Mouse (Mus musculus): ENCODE results near the gene Cdh4.

Cdh4 gene

DNA sequence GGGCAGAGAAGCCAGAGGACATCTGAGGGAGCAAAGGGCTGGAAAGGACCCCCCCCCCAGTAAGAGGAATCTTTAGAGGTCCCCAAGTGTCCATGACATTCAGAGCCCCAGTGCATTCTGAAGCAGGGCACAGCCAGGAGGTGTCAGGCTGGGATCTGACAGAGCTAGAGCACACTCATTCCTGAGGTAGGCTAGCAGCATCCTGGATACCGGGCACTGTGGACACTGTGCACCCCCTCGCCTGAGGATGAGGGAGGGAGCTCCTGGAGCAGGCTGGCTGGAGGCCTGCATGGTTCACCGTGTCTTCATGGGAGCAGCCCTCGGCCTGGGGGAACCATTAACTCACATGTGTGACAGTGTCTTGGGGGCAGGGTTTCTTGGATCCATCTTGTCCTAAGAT lies 287.6 kb downstream of the Cdh4 start:
- no peak for DNase-seq (ENCODE audit: low spot score in 2 of 2)

DNA sequence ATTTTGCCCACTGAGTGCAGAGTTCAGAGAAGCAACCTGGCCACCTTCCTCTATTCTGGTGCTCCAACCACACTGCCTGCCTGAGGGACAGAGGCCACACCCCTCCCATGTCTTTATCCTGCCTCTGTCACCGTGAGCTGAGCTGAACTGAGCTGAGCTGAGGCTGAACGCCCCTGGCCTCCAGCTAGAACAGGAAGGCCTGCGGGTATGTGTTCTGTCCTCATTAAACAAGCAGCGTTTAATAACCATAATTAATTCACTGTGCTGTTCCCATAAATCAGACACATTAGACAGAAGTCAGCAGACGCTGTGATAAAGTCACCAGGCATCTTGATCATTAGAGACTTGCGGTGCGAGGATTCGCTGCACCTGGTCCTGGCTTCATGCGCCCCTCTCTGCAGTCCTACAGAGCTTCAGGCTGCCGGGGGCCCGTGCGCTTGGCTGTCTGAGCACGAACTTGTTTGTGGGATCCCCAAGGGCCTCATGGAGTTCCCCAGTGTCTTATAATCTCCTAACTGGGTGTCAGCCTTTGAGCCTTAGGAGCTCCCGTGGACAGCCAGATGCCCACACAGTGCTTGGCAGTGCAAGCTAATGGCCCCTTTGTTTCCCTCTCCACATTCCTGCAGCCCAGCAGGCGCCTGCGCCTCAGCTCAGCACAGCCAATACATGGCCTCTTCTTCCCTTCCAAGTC lies 291.1 kb downstream of the Cdh4 start:
- no peak for DNase-seq (ENCODE audit: low spot score in 2 of 2)

DNA sequence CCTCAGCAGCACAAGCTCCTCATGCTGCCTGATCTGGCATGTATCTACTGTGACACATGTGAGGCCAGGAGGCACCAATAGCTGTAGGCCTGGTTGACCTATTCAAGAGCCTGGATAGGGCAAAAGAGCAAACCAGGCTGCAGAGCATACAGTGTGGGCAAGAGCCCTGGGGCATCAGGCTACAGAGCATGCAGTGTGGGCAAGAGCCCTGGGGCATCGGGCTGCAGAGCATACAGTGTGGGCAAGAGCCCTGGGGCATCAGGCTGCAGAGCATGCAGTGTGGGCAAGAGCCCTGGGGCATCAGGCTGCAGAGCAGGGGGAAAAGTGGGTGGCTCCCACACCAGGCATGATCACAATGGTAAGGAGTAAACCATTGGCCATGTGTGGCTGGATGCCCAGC lies 300.2 kb downstream of the Cdh4 start:
- no peak for DNase-seq (ENCODE audit: low spot score in 2 of 2)

GRCm38 (mm10) chr2:179742828-179743227 lies 300.6 kb downstream of the Cdh4 start:
- DNase-seq (ENCODE audit: low spot score in 2 of 2), result no peak

GRCm38 (mm10) chr2:179746491-179746890 lies 304.3 kb downstream of the Cdh4 start:
- DNase-seq (ENCODE audit: low spot score in 2 of 2), result no peak

GRCm38 (mm10) chr2:179749399-179749798 lies 307.2 kb downstream of the Cdh4 start:
- DNase-seq (ENCODE audit: low spot score in 2 of 2), result no peak

DNA sequence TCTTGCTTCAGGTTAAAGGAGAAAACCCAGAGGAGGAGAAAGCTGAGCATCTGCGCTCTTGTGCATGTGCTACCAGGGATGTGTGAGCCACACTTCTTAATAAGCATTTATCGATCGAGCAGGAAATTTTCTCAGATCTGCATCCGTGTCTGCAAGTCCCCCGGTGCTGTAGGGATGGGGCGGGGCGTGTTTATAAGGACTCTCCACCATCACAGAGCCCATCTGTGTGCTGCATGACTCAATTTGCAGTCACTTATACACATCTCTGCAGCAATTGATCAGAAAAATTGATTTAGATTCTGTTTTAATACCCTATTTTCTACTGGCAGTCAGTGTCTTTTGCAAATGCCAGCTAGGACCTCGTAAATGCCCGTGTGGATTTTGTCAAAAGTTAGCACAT lies 311.6 kb downstream of the Cdh4 start:
- no peak for DNase-seq (ENCODE audit: low spot score in 2 of 2)

DNA sequence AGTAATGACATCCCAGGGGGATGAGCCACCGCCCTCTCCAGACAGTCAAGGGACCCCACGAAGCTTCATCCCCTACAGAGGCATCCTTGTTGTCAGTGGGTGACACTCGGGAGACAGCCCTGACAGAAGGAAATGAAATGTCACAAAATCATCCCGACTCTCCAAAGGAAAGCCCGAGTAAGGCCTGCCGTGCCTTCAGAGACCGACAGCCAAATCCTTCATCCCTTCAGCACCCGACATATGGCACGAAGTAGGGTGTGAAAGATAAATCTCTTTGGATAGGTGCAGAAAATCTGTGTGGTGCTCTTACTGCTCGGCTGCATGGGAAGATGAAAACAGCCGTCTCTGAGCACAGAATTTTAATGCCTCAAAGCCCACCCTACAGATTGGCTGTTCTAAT lies 312.5 kb downstream of the Cdh4 start:
- DNase-seq (ENCODE audit: low spot score in 2 of 2), result no peak

- no peak for DNase-seq (ENCODE audit: low spot score in 2 of 2)
Measured at GRCm38 (mm10) chr2:179761718-179762441, 319.6 kb downstream of the Cdh4 start.

- DNase-seq (ENCODE audit: low spot score in 2 of 2), result no peak
Measured at GRCm38 (mm10) chr2:179762521-179763305, 320.5 kb downstream of the Cdh4 start.

- no peak for DNase-seq (ENCODE audit: low spot score in 2 of 2)
Measured at GRCm38 (mm10) chr2:179764460-179764859, 322.2 kb downstream of the Cdh4 start.

GRCm38 (mm10) chr2:179766664-179767526 lies 324.7 kb downstream of the Cdh4 start:
- no peak for DNase-seq (ENCODE audit: low spot score in 2 of 2)

DNA sequence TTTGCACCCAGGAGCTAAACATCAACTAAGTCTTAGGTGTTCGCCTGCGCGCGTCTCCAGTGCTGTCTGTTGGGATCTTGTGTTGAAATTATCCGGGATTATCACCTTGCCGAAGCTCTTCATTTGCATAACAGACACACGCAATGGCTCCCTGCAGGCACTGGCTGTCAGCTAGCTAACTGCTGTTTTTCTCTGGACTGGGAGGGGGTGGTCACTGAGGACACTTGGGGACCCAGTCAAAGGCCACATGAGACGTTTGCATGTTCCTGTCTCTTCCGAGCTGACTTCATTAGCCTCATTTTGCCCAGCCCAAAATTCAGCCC lies 325.3 kb downstream of the Cdh4 start:
- DNase-seq (ENCODE audit: low spot score in 2 of 2), result no peak

DNA sequence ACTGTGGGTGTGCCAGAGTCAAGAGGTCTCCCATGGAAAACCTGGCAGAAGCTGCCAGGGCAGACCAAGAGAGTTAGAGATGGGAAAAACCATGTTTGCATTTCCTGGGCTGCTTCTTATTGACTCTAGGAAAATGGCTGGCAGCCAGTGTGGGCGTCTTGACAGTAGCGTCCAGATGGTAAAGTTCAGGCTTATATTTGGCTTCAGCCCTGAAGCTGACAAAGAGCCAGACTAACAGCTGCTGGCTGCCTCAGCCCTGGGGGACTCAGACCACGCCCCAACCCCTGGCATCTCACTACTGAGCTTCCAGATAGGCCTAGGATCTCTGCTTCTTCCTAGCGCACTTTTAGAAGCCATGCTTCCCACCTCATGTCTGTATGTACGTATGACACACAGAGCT lies 326.9 kb downstream of the Cdh4 start:
- DNase-seq (ENCODE audit: low spot score in 2 of 2), result peak in 1 of 2 experiments; percentile 9

GRCm38 (mm10) chr2:179769943-179770342 lies 327.7 kb downstream of the Cdh4 start:
- DNase-seq (ENCODE audit: low spot score in 2 of 2), result no peak

DNA sequence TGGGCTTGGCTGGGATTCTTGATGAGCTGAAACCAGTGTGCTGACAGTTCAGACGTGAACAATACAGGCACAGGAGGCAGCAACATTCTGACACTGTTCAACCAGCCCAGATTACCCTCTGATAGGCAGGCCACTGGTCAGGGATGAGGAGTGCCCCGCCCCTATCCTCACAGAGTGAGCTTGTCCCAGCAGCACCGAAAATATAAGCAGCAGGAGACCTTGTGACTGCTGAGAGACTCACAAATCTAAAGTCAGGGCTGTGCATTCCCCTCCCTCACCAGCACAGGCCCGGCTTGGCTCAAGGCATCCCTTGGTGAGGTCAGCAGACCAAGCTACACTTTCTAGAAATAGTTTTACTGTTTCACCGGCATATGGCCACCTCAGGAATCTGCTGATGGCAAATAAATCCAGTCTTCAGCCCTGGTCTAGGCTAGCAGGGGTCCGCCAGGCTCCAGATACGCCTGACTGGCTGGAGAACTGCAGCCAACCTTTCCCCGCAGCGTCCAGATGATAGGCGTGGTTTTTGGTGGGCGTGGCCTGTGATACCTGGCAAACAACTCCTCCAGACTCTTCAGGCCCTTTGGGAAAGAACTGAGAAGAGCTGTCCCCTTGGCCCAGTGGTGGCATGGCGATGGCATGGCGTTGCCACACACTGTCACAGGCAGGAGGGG lies 332.3 kb downstream of the Cdh4 start:
- no peak for DNase-seq (ENCODE audit: low spot score in 2 of 2)

- no peak for DNase-seq (ENCODE audit: low spot score in 2 of 2)
Measured at GRCm38 (mm10) chr2:179775999-179776705, 333.9 kb downstream of the Cdh4 start.

- no peak for DNase-seq (ENCODE audit: low spot score in 2 of 2)
Measured at GRCm38 (mm10) chr2:179779266-179779665, 337.0 kb downstream of the Cdh4 start.

GRCm38 (mm10) chr2:179780961-179781360 lies 338.7 kb downstream of the Cdh4 start:
- no peak for DNase-seq (ENCODE audit: low spot score in 2 of 2)

DNA sequence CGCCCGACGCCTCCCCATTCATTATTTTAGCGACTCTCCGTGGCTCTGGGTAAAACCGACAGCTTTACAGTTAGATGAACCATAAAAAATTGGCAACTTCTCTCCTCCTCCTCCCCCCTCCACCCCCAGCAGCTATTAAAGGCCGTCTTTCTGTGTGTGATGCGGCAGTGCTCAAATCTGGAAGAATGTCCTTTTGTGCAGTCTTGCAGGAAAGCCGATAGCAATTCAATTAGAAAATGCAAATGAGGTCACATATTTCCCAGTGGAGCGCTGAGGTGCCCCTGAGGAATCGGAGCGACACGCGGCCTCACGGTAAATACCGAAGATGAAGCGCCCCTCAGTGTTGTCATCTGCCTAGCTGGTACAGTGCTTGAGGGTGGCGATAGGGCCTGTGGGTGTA lies 345.0 kb downstream of the Cdh4 start:
- DNase-seq (ENCODE audit: low spot score in 2 of 2), result no peak

DNA sequence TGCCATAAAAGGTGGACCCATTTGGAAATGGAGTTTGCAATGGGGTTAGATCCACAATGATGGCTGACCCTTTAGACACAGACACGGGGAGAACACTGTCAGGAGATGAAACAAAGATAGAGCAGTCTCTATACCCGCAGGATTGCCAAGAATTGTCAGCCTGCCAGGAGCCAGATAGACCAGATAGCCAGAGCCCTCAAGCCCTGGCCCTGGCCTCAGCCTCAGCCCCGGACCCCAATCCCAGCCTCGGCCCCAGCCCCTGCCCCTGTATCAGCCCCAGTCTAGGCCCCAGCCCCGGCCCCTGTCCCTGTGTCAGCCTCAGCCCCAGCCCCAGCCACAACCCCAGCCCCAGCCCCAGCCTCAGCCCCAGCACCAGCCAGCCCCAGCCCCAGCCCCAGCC lies 345.6 kb downstream of the Cdh4 start:
- DNase-seq (ENCODE audit: low spot score in 2 of 2), result no peak
